Mouse (Mus musculus) neural tube, embryonic 12.5 days (tissue): Measurements from ENCODE around the gene Ica1l. TPM values are rescaled to one million over a fixed set of nuclear protein-coding genes. Genes with fewer than 3 reads are reported as not detected.

Source experiments
- ATAC-seq: fragments of 200-750 bp; cut with Nextera tagmentation; 2 replicates; pipeline ENCODE4 v1.8.0; 2017; ENCODE audit warnings: low read depth, mild to moderate bottlenecking, moderate TSS enrichment, moderate library complexity; ENCODE audit not compliant: low FRiP score
- H3K27ac ChIP-seq: fragments of 300-500 bp; sonication (generic); 2 replicates; pipeline ENCODE4 v1.5.1; 2016
- H3K27me3 ChIP-seq: fragments of 300-500 bp; sonication (generic); replicated peaks from 2 replicates; pipeline ENCODE4 v1.6.1; 2016; ENCODE audit warnings: mild to moderate bottlenecking
- H3K36me3 ChIP-seq: fragments of 300-500 bp; sonication (generic); 2 replicates; pipeline ENCODE4 v1.6.1; 2016; ENCODE audit warnings: mild to moderate bottlenecking
- H3K4me1 ChIP-seq: fragments of 300-500 bp; sonication (generic); 2 replicates; pipeline ENCODE4 v1.6.1; 2016
- H3K4me2 ChIP-seq: fragments of 300-500 bp; sonication (generic); replicated peaks from 2 replicates; pipeline ENCODE4 v1.6.1; 2016; ENCODE audit warnings: mild to moderate bottlenecking
- H3K4me3 ChIP-seq: fragments of 300-500 bp; sonication (generic); 2 replicates; pipeline ENCODE4 v1.5.1; 2016
- H3K9ac ChIP-seq: fragments of 300-500 bp; sonication (generic); 2 replicates; pipeline ENCODE4 v1.6.1; 2016; ENCODE audit warnings: mild to moderate bottlenecking
- H3K9me3 ChIP-seq: fragments of 300-500 bp; sonication (generic); 2 replicates; pipeline ENCODE4 v1.6.1; 2016; ENCODE audit warnings: mild to moderate bottlenecking
- WGBS: fragments of 180-500 bp; shearing (Covaris S2); methylation state at CpG from one replicate; pipeline ENCODE4 v1.1.7; 2016; 5-methylcytosine and 5-hydroxymethylcytosine counted together
- polyA plus RNA-seq: library from polyadenylated mRNA; unstranded; fragments of >200 nt; fragmentation: Nextera tagmentation; extraction: Ambion mirVana; gene quantifications from 2 replicates; pipeline ENCODE4 v1.2.1, GENCODE M21; 2016

Gene Ica1l
- polyA plus RNA-seq, 1 experiment from 2014 or later, result 15.9 TPM

GRCm38 (mm10) chr1:59947509-59947908 lies 95.5 kb downstream of the Ica1l start:
- no peak for ATAC-seq
- Histone ChIP-seq H3K4me1 (0 out of 2 replicates have a peak, but pooled peaks cover 6% of the 10 kb centered on the region), H3K9ac (no peak overlapping the region), H3K27me3 (no peaks in the 10 kb centered on the region), H3K27ac (no peak overlapping the region), H3K36me3 (peaks cover 3% of the 10 kb centered on the region; the same call in 1 of the 2 replicates), H3K9me3 (no peaks in the 10 kb centered on the region), H3K4me2 (no peak overlapping the region), H3K4me3 (no peak overlapping the region)
- WGBS, result 98% methylated on average over 4 of the region's 4 CpGs

- Histone ChIP-seq H3K9ac (no peak overlapping the region), H3K4me2 (no peak overlapping the region), H3K36me3 (peaks cover 3% of the 10 kb centered on the region; the same call in 1 of the 2 replicates), H3K27ac (no peak overlapping the region), H3K4me1 (0 out of 2 replicates have a peak, but pooled peaks cover 6% of the 10 kb centered on the region), H3K27me3 (no peaks in the 10 kb centered on the region), H3K4me3 (no peak overlapping the region), H3K9me3 (no peaks in the 10 kb centered on the region)
- ATAC-seq, result no peak
- 89% methylated on average over 1 of the region's 1 CpGs for WGBS
Measured at GRCm38 (mm10) chr1:59945969-59946368, 97.0 kb downstream of the Ica1l start.

DNA sequence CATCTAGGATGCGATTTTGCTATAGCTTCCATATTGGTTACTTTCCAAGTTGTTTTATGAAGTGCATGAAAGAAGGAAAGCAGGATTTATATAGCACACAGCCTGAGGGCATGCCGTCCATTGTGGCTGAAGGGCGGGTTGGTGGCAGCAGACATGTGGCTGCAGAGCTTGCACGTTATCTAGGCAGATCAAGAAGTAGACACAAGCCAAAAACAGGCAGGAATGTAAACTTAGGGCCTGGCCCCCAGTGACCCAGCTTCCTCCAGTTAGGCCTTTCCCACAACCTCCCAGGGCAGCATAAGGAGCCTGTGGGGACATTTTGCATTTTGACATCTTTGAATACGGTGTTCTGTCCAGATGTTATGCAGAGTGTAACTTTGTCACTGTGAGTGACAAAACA lies 99.2 kb downstream of the Ica1l start:
- Histone ChIP-seq H3K27ac (no peak overlapping the region), H3K4me3 (no peak overlapping the region), H3K9ac (no peak overlapping the region), H3K9me3 (no peaks in the 10 kb centered on the region), H3K4me2 (no peak overlapping the region), H3K36me3 (peaks cover under 1% of the 10 kb centered on the region; the same call in 1 of the 2 replicates), H3K4me1 (0 out of 2 replicates have a peak, but pooled peaks cover 6% of the 10 kb centered on the region), H3K27me3 (no peaks in the 10 kb centered on the region)
- ATAC-seq, result no peak
- WGBS, result 64% methylated on average over 5 of the region's 5 CpGs

GRCm38 (mm10) chr1:59942057-59942790 lies 100.8 kb downstream of the Ica1l start:
- Histone ChIP-seq H3K27ac (no peak overlapping the region), H3K27me3 (no peaks in the 10 kb centered on the region), H3K9me3 (no peaks in the 10 kb centered on the region), H3K9ac (no peak overlapping the region), H3K4me2 (no peak overlapping the region), H3K4me3 (no peak overlapping the region), H3K4me1 (0 out of 2 replicates have a peak, but pooled peaks cover 6% of the 10 kb centered on the region), H3K36me3 (no peaks in the 10 kb centered on the region)
- no peak for ATAC-seq
- 88% methylated on average over 6 of the region's 6 CpGs for WGBS

DNA sequence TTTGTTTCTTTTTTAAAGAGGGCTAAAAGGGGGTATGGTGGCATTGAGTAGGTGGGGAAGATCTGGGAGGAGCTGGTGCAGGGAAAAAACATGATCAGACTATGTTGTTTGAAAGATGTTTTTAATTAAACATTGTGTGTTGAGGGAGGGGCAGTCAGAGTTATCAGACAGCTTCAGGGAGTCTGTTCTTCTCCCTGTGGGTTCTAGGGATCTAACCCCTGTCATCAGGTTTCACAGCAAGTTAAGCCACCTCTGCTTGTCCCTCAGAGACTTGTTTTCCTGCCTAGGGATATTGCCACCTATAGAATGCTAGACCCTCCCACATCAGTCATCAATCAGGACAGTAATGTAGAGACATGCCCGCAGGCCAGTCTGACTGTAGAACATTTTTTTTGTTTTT lies 101.9 kb downstream of the Ica1l start:
- H3K4me2 ChIP-seq, result no peak overlapping the region

DNA sequence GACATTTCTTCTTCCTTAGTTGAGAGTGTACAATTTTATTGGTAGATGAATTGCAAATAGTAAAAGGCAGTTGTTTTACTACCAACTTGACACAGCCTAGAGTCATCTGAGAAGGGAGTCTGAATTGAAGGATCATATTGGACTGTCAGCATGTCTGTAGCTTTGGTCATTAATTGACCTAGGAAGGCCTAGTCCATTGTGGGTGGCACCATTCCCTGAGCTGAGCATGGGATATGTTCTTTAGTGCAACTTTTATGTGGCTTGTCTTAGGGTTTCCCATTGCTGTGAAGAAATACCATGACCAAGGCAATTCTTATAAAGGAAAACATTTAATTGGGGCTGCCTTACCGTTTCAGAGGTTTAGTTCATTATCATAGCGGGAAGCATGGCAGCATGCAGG lies 110.0 kb downstream of the Ica1l start:
- no peaks in the 10 kb centered on the region for H3K4me1 ChIP-seq
- H3K4me3 ChIP-seq, result no peak overlapping the region
- H3K36me3 ChIP-seq, result no peaks in the 10 kb centered on the region
- no peak overlapping the region for H3K4me2 ChIP-seq
- ATAC-seq, result no peak
- no peaks in the 10 kb centered on the region for H3K9me3 ChIP-seq
- WGBS, result 93% methylated on average over 2 of the region's 2 CpGs
- H3K27me3 ChIP-seq, result no peaks in the 10 kb centered on the region
- H3K9ac ChIP-seq, result no peak overlapping the region
- no peak overlapping the region for H3K27ac ChIP-seq

More for the DNA sequence above, 101.9 kb downstream of the Ica1l start:
- Histone ChIP-seq H3K9me3 (no peaks in the 10 kb centered on the region), H3K4me3 (no peak overlapping the region), H3K9ac (no peak overlapping the region), H3K4me1 (0 out of 2 replicates have a peak, but pooled peaks cover 6% of the 10 kb centered on the region), H3K36me3 (no peaks in the 10 kb centered on the region), H3K27me3 (no peaks in the 10 kb centered on the region), H3K27ac (no peak overlapping the region)
- ATAC-seq, result no peak
- 88% methylated on average over 1 of the region's 1 CpGs for WGBS

Other genes starting within 250 kb of the Ica1l start
- 29.7 and 31.1 TPM in 2 replicates for gene Fam117b, start 130.2 kb downstream of the Ica1l start, polyA plus RNA-seq
- 7.0 and 7.1 TPM in 2 replicates for gene Carf, start 55.1 kb upstream of the Ica1l start, polyA plus RNA-seq
- gene Wdr12, start 55.5 kb upstream of the Ica1l start, polyA plus RNA-seq, result 42.0 and 47.1 TPM in 2 replicates
- 9.0 and 9.9 TPM in 2 replicates for gene Nbeal1, start 137.4 kb upstream of the Ica1l start, polyA plus RNA-seq